Mouse (Mus musculus): ENCODE results near the gene Dab2ip.

DNA sequence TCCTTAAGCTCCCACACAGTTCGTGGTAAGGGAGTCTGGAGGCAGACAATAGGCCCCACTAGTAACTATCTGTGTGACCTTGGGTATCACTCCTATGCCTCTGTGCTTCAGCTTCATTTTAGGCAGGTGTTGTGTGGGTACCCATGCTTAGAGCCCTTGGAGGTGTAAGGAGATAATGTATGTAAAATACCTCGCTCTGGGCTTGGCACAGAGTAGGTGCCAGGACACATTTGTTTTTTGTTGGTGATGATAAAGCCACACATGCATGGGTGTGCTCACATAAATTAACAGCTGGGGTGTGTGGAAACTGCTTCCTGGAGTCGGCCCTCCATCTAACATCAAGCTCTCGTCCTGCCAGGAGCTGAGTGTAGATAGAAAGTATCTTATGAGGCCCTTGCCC is 130.1 kb downstream of the Dab2ip start:
- TF ChIP-seq CTCF (IDR thresholded peaks at IDR 0.05; ENCODE audit: low read depth, low read length) = no peak
- TF ChIP-seq POLR2A (IDR thresholded peaks at IDR 0.05; ENCODE audit: extremely low read depth, insufficient read depth, low read length) = no peak

Data from liver, adult 2 months (tissue).